Mouse (Mus musculus) testis, adult 2 months (tissue): ENCODE data around the gene Fam72a.

ENCODE experiments used
- CTCF ChIP-seq: fragments of 200-500 bp; IDR thresholded peaks from 2 replicates; pipeline ENCODE4 v1.5.1; 2012; ENCODE audit warnings: low read depth, mild to moderate bottlenecking, inconsistent platforms, low read length, moderate library complexity; ENCODE audit not compliant: control insufficient read depth, insufficient read depth, insufficient replicate concordance
- POLR2A ChIP-seq: fragments of 200-500 bp; IDR thresholded peaks from 2 replicates; pipeline ENCODE4 v1.6.1; 2012; ENCODE audit warnings: low read depth, mild to moderate bottlenecking, inconsistent platforms, low read length, moderate library complexity; ENCODE audit not compliant: control insufficient read depth

DNA sequence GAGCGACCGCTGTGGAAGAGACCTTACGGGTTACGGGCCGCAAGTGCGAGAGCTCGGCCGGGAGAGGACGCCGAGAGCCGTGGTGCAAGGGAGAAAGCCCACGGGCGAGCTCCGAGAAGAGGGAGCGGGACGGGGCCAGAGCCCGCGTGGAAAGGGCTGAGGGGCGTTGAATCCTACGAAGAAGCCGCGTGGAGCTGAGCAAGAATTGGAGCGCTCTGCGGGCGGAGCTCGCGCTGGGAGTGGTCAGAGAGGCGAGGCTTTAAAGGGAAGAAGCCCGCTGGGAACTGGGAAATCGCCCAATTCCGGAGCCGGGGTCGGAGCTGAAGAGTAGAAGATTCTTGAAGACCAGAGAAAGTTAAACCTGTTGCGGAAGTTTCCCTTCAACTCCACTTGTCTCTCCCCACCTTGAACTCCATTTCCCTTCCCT is 391 bp downstream of the Fam72a start:
- TF ChIP-seq CTCF (no peak), POLR2A (no peak)
